Mouse (Mus musculus): ENCODE data around the gene Pglyrp1.

DNA sequence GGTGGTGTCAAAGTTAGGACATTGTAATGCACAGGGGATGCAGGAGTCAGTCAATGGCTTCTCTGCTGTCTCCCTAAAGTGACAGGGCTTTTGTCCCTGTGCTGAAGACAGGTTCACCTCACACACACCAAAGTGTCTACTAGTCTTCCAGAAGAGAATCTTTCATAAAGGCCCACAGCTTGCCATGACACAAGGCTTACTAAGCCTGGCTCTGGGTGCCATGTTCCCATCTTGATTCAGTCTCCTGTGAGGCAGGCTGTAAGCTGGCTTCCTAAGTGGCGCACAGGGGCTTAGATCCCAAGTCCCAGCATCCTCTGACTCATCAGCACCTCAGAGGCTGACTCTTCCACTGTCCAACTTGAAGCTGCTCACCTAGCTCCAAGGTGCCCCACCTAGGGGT, 15.8 kb downstream of the Pglyrp1 start:
- TF ChIP-seq CTCF (IDR thresholded peaks at IDR 0.05; ENCODE audit: borderline replicate concordance, insufficient read depth, low read depth, low read length): no peak
- no peak for TF ChIP-seq POLR2A (IDR thresholded peaks at IDR 0.05; ENCODE audit: borderline replicate concordance, insufficient read depth, low read length)
